Mouse (Mus musculus): ENCODE data around the gene Pde9a.
A peak's percentile ranks its signal among the peaks of the same experiment; 100 is the strongest.

Pde9a gene

DNA sequence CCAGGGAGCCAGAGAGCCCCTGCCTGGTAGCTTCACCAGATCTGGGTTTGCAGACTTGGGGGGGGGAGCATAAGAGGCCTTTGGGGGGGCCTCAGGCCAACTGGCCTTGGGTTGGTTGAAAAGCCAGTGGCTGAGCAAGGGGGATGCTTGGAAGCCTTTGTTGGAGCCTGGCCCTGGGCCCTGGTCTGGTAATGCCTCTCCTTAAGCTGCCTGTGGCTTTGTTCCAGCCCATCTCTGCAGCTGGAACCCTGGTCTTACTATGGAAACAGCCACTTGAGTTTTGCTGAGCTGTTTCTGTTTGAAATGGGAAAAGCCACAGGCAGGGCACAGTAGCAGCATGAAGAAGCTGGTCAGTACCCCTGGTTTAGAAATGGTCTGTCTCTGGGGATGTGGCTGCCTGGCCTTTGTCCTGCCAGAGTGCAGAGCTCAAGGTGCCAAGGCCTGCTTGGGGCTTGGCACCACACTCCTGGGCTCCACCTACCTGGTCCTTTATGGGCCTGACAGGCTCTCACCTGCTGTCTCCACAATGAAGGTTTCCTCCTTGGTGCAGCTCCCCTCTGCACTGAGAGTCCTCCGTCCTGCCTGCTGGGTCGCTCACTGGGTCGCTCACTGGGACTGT is 3.5 kb downstream of the Pde9a start:
- DNase-seq: peak; percentile 44 to 58

DNA sequence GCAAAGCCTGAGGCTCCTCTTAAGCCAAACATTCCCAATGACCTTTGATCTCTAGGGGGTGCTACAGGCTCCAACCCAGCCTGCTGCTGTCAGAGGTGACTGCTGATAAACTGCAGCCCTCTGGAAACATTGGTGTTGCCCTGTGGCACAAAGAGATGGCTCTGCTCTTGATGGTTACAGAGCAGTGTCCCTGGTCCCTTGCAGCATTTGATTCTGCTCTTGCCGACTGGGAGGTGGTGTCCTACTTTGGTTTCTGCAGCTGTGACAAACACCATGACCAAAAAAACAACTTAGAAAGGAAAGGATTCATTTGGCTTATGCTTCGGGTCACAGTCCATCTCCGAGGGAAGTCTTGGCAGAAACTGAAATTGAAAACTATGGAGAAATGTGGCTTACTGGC is 5.5 kb downstream of the Pde9a start:
- DNase-seq: peak; percentile 45 to 48

DNA sequence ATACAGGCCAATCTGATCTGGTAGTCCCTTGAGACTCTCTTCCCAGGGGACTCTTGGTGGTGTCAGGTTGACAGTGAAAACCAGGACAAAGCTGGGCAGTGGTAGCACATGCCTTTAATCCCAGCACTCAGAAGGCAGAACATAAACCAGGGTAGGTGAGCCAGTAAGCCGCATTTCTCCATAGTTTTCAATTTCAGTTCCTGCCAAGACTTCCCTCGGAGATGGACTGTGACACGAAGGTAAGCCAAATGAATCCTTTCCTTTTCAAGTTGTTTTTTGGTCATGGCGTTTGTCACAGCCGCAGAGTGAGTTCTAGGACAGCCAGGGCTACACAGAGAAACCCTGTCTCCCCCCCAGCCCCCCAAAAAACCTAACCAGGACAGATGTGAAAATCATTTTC is 6.0 kb downstream of the Pde9a start:
- DNase-seq: peak; percentile 18 to 38

DNA sequence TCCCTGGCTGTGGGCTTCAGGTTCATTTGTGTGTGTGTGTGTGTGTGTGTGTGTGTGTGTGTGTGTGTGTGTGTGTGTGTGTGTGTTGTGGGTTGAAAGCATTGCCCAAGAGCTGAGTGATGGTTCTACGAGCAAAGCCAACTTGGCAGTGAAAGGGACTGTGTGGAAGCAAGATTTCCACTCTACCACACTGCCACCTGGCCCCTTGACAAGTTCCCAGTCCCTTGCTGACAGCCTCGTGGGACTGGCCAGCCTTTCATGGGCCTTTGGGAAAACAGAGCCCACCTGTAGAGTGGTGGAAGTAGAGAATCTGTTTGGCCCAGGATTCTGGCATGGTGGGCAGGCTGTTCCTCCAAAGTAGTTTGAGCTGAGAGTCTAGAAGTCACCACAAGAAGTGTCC is 7.8 kb downstream of the Pde9a start:
- no peak for DNase-seq

DNA sequence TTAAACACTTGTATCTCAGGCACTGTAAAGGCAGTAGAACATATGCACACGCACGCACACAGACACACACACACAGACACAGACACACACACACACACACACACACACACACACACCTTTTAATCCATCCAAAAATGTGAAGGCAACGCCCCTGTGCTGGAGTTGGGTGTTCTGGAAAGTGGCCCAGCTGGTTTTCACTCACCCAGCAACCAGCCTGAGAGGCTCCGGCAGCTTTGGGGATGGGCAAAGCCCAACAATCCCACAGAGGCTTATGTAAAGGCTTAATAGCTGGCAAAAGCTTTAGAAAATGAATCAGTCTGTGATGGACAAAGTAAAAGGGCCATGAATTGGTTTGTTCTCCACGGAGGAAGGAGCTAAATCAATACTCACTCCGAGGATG is 14.3 kb downstream of the Pde9a start:
- DNase-seq: no peak

DNA sequence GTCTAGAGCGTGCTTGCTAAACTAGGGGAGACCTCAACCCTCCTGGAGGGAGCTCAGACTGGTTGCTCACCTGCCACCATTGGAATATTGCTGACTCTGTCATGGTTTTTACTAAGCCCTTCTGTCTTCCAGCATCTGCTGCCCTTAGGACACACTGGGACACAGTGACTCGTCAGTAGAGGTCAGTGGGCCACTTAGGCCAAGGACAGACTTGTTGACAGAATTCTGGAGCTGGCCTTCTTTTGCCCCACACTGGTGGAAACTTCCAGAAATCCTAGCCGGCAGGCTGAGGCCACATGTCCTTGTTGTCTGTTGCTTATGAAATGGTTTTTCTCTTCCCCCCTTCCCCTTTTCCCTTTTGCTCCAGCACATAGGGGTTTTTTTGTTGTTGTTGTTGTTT is 15.2 kb downstream of the Pde9a start:
- DNase-seq: no peak

DNA sequence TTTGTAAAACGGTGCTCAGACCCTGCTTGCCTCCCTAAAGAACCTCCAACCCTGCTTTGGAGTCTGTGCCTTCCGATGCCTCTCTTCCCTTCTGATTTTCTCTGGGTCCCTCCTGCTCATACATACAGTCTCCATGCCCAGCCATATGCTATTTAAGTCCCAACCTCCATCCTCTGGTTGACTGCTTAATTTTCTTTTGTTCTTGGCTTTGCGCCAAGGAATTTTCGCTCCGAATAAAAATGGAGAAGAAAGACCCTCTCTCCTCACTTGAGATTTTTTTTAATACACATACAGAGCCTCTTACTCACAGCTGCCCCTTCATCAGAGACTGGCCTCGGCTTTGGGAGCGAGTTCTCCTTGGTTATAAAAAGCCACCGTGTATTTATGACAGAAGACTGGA is 16.7 kb downstream of the Pde9a start:
- DNase-seq: no peak

DNA sequence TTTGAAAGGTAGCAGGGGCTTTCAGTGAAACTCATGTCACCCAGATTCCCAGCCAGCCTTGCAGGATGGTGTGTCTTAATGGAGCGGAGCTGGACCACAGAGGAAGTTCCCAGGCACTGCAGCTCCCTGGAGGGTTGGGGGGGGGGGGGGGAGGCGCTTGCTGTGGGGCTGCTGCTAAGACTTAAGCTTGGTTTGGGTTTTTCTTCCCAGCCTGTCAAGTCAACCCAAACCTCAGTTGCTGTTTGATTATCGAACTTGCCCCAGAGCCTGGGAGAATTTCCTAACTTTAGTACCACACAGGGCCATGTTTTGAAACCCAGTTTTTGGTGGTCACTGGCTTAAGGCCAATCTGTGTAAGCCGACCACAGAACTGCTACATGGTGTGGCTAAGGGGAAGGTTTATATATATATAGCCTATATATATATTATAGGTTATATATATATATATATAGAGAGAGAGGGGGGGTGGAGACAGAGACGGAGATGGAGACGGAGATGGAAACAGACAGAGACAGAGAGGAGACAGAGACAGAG is 19.8 kb downstream of the Pde9a start:
- DNase-seq: no peak

DNA sequence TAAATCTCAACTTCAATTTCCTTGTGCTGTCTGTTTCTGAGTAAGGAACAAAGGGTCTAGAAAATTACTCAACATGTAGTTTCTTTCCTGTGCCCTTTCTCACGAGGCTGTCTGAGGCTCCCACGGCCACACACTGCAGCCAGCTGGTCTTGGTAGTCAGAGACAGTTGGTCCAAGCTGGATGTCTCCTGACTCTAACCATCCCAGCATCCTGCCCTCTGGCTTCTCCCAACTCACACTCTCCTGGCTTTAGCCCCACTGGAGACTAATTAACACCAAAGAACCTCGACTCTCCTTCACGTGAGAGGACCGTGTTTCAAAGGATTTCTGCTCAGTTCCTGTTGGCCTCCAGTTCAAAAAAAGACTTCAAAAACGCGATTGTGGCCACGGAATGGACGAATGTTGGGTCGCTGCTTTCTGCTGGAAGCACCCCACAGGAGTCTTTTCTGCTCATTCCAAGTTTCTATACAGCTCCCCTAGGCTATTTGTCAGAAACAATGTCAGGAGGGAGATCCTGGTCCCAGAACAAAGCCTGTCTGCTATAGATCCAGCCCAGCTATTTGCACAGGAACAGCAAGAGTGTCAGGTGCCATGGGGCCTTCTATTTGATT is 23.8 kb downstream of the Pde9a start:
- no peak for DNase-seq

DNA sequence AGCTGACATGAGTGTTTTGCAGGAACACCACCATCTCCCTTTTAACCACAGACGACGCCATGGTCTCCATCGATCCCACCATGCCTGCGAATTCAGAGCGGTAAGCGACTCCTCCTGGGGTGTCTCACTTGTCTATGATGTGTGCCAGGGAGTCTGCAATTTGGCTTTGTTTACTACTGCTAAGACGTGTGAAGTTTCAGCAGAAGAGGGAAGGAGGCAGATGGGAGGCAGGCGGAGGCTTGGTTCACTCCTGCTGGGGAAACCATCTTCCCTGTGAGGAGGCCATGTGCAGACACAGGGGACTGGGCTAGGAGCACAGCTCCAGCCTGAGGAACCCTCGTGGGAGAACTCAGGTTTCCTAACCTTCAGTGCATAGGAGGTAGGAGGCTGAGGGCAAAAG is 29.2 kb downstream of the Pde9a start:
- DNase-seq: no peak

DNA sequence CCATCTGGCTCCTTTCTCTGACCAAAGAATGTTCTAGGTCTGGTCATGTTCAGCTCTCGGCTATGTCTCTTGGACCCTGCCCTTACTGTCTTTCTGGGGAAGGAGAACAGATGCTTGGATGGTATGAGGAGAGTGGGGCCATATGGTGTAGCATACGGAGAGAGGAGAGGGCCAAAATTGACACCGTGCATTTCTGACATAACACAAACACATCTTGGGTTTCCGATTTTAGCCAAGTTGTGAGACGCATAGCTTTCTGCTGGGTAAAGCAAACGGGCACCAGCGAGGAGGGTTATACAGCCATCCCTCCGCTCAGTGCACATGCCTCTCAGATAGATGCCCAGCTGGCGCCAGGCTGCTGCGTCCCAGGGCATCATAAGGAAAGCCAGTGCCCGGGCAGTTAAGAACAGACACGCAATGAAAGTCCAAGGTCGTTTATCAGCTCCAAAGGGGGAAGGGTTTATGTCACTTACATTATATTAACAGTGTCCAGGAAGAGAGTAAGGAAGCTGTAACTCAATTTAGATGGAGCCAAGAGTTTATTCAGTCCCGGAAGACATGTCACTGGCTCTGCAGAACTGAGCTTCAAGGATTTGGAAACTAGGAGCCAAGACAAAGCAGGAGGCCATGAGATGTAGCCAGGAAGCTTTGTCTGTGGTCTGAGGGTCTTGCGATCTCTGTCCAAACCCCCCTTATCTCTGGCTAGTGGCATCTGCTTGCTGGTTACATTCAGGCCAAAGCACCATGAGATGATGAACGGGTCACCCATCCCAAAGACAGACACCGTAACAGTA is 33.0 kb downstream of the Pde9a start:
- DNase-seq: no peak

DNA sequence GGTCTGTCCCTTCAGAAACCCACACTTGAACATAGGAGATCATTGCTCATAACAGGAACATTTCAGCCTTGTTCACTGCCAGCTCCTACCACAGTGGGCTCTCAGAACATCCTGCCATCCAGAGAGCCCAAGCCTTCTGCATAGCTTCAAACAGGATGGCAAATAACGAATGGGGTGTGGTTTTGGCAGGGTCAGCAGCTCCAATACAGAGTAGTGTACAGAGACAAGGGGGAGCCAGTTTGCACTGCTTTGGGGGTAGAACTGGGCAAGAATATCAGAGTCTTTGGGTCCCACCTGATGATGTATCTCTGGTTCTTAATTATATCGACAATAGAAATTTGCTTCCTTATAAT is 33.6 kb downstream of the Pde9a start:
- DNase-seq: no peak

DNA sequence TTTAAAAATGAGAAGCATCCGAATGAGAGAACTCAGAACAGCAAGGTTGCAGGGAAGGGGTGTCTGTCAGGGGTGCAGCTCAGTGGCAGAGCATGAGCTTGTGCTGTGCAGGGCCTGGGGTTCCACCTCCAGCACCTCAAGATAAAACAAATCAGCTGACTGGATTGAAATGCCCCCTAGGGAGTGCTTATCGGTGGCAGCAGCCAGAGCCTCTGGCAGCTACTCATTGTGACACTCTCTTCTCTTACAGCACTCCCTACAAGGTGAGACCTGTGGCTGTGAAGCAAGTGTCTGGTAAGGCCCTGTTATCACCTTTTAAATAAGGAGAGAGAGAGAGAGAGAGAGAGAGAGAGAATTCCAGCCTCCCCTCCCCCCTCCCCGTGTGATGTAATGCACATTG is 34.0 kb downstream of the Pde9a start:
- DNase-seq: no peak

DNA sequence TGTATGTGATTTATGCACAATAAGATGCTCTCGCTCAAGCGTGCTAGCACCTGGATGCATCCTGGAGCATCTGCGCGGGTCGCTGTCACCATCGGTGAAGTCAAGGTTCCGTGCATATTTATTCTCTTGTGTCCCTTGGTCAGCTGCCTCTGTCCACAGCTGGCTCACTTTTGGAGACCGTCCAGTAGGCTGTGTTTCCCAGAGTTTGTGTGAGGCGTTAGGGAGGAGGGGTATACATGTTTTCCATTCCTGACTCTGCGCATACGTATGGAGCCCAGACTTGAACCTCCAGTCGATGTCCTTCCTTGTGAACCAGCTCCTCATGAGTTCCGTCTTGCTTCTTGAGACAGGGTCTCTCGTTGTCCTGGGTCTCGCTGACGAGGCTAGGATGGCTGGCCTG is 34.6 kb downstream of the Pde9a start:
- no peak for DNase-seq

DNA sequence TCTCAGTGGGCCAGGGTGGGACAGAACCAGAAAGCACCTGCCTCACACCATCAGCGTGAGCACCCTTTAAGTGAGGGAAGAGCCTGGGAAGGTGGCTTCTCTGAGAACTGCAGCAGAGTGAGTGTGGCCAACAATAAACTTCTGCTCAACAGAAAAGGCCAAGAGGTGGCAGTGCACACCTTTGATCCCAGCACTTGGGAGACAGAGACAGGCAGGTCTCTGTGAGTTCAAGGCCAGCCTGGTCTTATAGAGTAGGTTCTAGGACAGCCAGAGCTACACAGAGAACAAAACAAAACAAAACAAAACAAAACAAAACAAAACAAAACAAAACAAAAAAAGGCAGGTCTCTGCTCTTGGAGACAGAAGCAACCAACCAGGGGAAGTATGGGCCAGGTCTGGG is 36.4 kb downstream of the Pde9a start:
- DNase-seq: no peak

DNA sequence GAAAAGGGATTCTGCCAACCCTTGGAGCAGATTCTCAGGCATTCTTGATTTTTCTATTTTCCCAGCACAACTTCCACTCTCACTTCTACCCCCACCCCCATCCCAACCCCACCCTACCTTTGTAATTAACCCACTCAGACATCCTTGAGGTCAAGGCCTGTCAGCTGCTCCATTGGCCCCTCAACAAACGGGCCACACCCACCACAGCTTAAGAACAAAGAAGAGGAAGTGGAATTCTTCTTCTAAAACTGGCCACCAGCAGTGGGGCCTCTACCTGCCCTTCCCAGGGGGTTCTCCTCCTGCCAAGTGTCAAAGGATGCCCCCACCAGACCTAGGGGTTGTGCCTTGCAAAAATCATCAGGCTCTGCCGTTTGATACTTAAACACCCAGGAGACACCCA is 37.0 kb downstream of the Pde9a start:
- DNase-seq: no peak

DNA sequence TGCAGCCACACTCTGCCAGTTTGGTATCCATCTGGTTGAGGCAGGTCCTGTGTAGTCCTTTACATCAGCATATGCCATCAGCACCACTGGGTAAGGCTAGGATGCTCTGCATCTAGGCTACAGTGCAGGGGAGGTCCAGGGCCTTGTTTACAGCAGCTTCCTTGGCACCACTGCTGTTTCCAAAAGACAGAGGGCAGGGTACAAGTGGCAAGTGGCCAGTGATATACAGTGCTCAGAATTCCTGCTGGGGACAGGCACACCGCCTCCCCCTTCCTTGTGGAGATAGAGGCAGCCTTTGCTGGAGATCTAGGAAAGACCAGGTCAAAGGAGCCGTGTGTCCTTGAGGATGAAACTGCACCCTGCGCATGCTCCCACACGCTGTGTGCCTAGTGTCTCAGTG is 38.3 kb downstream of the Pde9a start:
- peak; percentile 58 to 60 for DNase-seq

DNA sequence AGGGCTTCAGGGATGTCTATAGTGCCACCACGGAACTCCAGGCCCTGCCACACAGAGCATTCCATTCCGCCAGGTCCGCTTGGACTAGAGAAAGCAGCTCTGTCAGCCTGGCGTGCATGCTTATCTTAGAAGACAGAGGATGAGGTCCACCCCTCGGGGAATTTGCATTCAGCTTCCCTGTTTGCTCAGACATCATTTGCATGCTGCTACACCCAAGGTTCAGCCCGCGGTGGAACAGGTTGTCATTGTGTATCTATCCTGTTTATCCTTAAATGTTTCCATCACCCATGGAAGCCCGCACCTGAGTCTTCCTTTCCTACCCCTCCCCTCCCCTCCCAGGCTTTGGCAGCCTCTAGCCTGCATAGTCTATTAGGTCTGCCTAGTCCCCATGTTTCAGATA is 38.8 kb downstream of the Pde9a start:
- no peak for DNase-seq

DNA sequence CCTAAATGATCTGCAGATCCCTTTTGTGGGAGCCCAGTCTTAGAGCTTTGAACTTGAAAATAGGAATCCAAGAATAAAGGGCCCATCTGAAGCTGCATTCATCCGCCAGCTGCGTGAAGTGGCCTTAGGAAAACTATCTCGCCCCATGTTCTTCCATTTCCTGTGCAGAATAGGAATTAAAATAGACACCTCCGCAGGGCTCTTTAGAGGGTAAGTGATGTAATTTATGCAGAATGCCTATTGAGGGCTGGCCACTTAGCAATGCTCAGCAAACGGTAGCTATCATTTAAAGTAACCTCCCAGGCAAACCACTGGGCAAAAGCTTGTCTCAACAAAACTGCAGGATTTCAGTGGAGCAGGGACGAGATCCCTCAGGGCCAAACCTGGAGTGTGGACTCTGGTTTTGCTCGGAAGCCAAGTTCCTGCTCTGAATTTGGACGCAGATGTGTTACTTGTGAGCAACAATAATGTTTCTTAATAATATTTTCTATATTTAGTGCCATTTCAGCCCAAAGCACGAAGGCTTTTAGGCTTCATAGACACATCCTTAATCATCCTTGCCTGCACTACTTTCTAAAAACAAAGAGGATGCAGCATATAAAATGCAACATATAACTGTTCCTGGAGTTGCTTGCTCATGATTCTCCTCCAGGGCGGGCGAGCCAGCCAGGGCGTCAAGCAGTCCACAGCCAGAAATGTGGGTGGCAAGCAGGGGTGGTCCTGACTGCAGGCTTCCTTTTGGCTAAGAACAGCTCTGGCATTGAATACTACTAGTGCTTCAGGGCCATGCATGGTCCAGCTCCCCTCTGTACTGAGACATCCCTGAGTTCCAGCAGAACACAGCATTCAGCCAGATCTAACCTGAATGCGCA is 40.1 kb downstream of the Pde9a start:
- DNase-seq: no peak

DNA sequence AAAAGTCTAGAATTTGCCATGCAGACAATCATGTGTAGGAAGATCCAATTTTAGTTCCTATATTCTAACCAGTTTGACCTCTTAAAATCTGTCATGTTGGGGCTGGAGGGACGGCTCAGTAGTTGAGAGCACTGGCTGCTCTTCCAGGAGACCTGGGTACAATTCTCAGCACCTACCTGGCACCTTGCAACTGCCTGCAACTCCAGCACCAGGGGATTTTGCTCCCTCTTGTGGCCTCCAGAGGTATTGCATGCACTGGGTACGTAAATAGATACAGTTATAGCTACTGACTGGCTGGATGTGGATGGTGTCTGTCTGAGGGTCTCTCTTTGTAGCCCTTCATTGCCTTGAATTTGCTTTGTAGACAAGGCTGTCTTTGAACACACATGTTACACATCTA is 43.4 kb downstream of the Pde9a start:
- DNase-seq: peak in 1 of 2 experiments; percentile 31

DNA sequence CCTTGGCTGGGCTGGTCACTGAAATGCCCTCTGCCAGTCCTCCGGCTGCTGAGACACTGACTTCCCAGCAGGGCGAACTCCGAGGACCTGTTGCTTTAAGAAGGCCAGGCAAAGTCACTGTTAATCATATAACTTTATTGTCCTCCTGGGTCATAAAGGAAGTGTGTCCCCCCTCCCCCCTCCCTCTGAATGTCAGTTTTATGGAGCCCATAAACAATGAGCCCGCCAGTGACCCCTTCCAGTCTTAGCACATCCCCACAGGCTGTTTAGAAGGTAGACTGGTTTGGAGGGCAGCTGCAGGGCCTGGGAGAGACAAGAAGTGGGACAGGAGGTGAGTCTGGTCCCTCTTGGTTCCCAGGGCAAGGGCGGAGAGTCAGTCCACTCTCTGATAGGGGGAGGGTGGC is 46.9 kb downstream of the Pde9a start:
- DNase-seq: peak in 1 of 2 experiments; percentile 43

DNA sequence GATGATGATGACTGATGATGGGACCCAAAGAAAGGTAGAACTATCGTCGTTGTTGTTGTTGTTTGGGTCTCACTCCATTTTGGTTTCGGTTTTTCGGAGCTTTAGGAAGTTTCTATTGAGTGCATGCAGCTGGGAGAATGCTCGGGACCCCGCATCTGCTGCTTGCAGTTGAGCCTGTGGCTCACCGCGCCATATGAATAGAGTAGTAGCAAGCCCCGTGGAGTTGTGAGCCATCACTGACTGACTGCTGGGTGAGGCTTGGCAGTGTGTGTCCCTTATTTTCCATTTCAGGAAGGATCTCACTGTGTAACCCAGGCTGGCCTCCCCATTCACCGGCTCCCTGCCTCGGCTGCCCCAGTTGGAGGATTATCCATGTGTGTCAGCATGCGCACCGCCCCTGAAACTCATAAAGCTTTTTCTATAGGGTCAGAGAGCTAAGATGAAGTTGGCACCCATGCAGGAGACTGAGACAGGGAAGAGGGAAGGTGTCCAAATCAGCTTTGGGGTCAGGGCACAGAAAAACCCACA is 47.5 kb downstream of the Pde9a start:
- no peak for DNase-seq

Measured in kidney, postnatal 36 days (tissue).